ENCODE assay signal across 21 mouse cellular contexts in the genomic region with DNA sequence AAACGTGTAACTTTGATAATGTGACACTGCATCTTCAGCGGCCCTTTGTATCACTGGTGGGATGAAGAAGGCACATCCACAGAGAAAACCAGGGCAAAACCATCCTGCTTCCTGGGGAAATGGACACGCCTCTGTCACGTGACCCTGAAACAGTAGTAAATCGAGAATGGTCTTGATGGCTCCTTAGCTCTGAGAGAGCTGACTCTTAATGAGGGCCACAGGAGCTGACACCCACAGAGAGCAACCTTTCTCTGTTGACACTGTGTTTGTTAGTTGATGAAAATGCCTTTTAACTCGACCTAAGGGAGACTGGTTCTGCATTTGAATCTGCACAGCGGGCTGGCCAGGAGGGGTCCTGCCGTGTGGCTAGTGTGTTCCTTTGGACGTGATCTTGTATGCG. TPM values are rescaled to one million over a fixed set of nuclear protein-coding genes. Genes with fewer than 3 reads are reported as not detected.
"Had no signal": no experiment of that assay in that cellular context is flagged by ENCODE, and none has a peak within 500 bp of the region (broad histone marks: within the 10 kb centered on the region; RNA-seq: fewer than 3 reads in every experiment).

No protein-coding gene starts in this region.

- H3K9me3 ChIP-seq: lung, embryonic 15.5 days; megakaryocyte, embryonic 14.5 days; midbrain, embryonic 13.5 days; midbrain, embryonic 15.5 days; neural tube, embryonic 12.5 days; stomach, embryonic 15.5 days had no signal

- H3K36me3 ChIP-seq: midbrain, embryonic 15.5 days had no signal

- H3K4me3 ChIP-seq: lung, embryonic 15.5 days; megakaryocyte, embryonic 14.5 days; midbrain, embryonic 13.5 days; midbrain, embryonic 15.5 days; neural tube, embryonic 12.5 days; stomach, embryonic 15.5 days had no signal

- H3K27ac ChIP-seq: lung, embryonic 15.5 days; macrophage; midbrain, embryonic 13.5 days; midbrain, embryonic 15.5 days; neural tube, embryonic 12.5 days; stomach, embryonic 15.5 days; stomach, postnatal 0 days had no signal

- H3K27me3 ChIP-seq: lung, embryonic 15.5 days; midbrain, embryonic 13.5 days; midbrain, embryonic 15.5 days; neural tube, embryonic 12.5 days; stomach, embryonic 15.5 days had no signal

- H3K4me1 ChIP-seq: midbrain, embryonic 13.5 days; midbrain, embryonic 15.5 days had no signal

- DNase-seq: liver, postnatal 0 days; lung, adult 2 months; lung, postnatal 14 days; lung, postnatal 36 days; retina, postnatal 1 day; right cerebral cortex, adult 18-20 months; right cerebral cortex, postnatal 25 days; thymus, adult 2 months; thymus, postnatal 36 days had no signal

RNA-seq across cellular contexts. Expression of a gene that starts 6.1 kb away (rescaled TPM):
- total RNA-seq: megakaryocyte progenitor cell, adult 5-6 weeks; monocyte, adult 5-6 weeks had no signal
- polyA plus RNA-seq: macrophage; midbrain, embryonic 11.5 days; midbrain, embryonic 13.5 days; neural tube, embryonic 14.5 days had no signal
